Mouse (Mus musculus) CH12.LX (cell line): ENCODE results near the gene Anapc5. TPM values are rescaled to one million over a fixed set of nuclear protein-coding genes. Genes with fewer than 3 reads are reported as not detected.

Source experiments
- DNase-seq: peaks from one replicate; pipeline ENCODE4 v3.0.0-alpha.2; 2013; ENCODE audit errors: extremely low read depth
- H3K27ac ChIP-seq: 2 replicates; pipeline ENCODE4 v1.5.1; 2012; ENCODE audit warnings: low read depth, mild to moderate bottlenecking, control low read depth, moderate library complexity; ENCODE audit not compliant: insufficient read depth
- H3K27me3 ChIP-seq: replicated peaks from 2 replicates; pipeline ENCODE3; 2012; ENCODE audit warnings: inconsistent platforms
- H3K36me3 ChIP-seq, 2 experiments: replicated peaks in 1 of 2; 2 replicates each; pipeline versions ENCODE3 to v1.6.1; 2012; ENCODE audit warnings: inconsistent platforms in 1 of 2, low read length in 1 of 2, mild to moderate bottlenecking in 1 of 2, mixed read lengths in 1 of 2, moderate library complexity in 1 of 2; ENCODE audit not compliant: control insufficient read depth in 1 of 2, insufficient read depth in 1 of 2
- H3K4me1 ChIP-seq, 2 experiments: 2 replicates each; pipeline ENCODE4 v1.6.1; 2012; ENCODE audit warnings: inconsistent platforms in 1 of 2, moderate library complexity in 1 of 2; ENCODE audit not compliant: insufficient read depth in 2 of 2, control insufficient read depth in 1 of 2
- H3K4me2 ChIP-seq: 2 replicates; pipeline ENCODE4 v1.6.1; 2012; ENCODE audit warnings: low read depth, mild to moderate bottlenecking, control low read depth; ENCODE audit not compliant: poor library complexity, insufficient read depth, severe bottlenecking
- H3K4me3 ChIP-seq, 3 experiments: fragments of 150-350 bp in 1 of 3; sonication (generic) in 1 of 3; replicated peaks in 1 of 3; 2 replicates each; pipeline versions ENCODE3 to v1.5.1; 2011 to 2012; ENCODE audit warnings: low read depth in 2 of 3, low read length in 2 of 3, mild to moderate bottlenecking in 2 of 3, moderate library complexity in 2 of 3, control low read depth in 1 of 3, improper control_type of control experiment in 1 of 3, inconsistent platforms in 1 of 3, mixed read lengths in 1 of 3; ENCODE audit not compliant: poor library complexity in 1 of 3
- H3K79me2 ChIP-seq: replicated peaks from 2 replicates; pipeline ENCODE4 v1.6.1; 2012; ENCODE audit warnings: mild to moderate bottlenecking, moderate library complexity; ENCODE audit not compliant: control insufficient read depth, poor library complexity, insufficient read depth, severe bottlenecking; ENCODE audit errors: extremely low read depth
- H3K9ac ChIP-seq: 2 replicates; pipeline ENCODE4 v1.6.1; 2012; ENCODE audit warnings: low read depth, mild to moderate bottlenecking, control low read depth, moderate library complexity; ENCODE audit not compliant: insufficient read depth
- H3K9me3 ChIP-seq: replicated peaks from 2 replicates; pipeline ENCODE3; 2012; ENCODE audit warnings: low read length, inconsistent platforms, mixed read lengths
- BHLHE40 ChIP-seq: IDR thresholded peaks from 2 replicates; pipeline ENCODE4 v1.6.1; 2011; ENCODE audit warnings: mild to moderate bottlenecking, low read depth, low read length, improper control_type of control experiment
- CHD1 ChIP-seq: IDR thresholded peaks from 2 replicates; pipeline ENCODE4 v1.6.1; 2012; ENCODE audit warnings: low read depth, low read length, improper control_type of control experiment, inconsistent platforms
- CTCF ChIP-seq, 2 experiments: IDR thresholded peaks in 1 of 2; conservative IDR thresholded peaks in 1 of 2; 2 replicates each; pipeline ENCODE4 v1.5.1; 2011 to 2012; ENCODE audit warnings: low read depth in 2 of 2, low read length in 2 of 2, improper control_type of control experiment in 1 of 2, inconsistent platforms in 1 of 2, mild to moderate bottlenecking in 1 of 2, moderate library complexity in 1 of 2
- E2F4 ChIP-seq: IDR thresholded peaks from 2 replicates; pipeline ENCODE4 v1.6.1; 2011; ENCODE audit warnings: low read depth, low read length, improper control_type of control experiment; ENCODE audit not compliant: insufficient replicate concordance
- ELF1 ChIP-seq: IDR thresholded peaks from 2 replicates; pipeline ENCODE4 v1.6.1; 2014; ENCODE audit warnings: low read depth, mild to moderate bottlenecking, inconsistent platforms, low read length, improper control_type of control experiment
- ETS1 ChIP-seq: conservative IDR thresholded peaks from 2 replicates; pipeline ENCODE4 v1.6.1; 2012; ENCODE audit warnings: low read depth, mild to moderate bottlenecking, inconsistent platforms, low read length, improper control_type of control experiment, moderate library complexity
- GABPA ChIP-seq: IDR thresholded peaks from 2 replicates; pipeline ENCODE4 v1.6.1; 2012; ENCODE audit warnings: low read depth, low read length, improper control_type of control experiment, inconsistent platforms; ENCODE audit not compliant: insufficient replicate concordance
- HCFC1 ChIP-seq: IDR thresholded peaks from 2 replicates; pipeline ENCODE4 v1.6.1; 2012; ENCODE audit warnings: low read depth, mild to moderate bottlenecking, inconsistent platforms, low read length, improper control_type of control experiment
- IRF4 ChIP-seq: IDR thresholded peaks from 2 replicates; pipeline ENCODE4 v1.6.1; 2014; ENCODE audit warnings: low read depth, mild to moderate bottlenecking, inconsistent platforms, low read length, improper control_type of control experiment
- MEF2A ChIP-seq: IDR thresholded peaks from 2 replicates; pipeline ENCODE4 v1.6.1; 2014; ENCODE audit warnings: low read depth, mild to moderate bottlenecking, inconsistent platforms, low read length, improper control_type of control experiment, borderline replicate concordance
- MYC ChIP-seq: IDR thresholded peaks from 2 replicates; pipeline ENCODE4 v1.6.1; 2011; ENCODE audit warnings: low read depth, mild to moderate bottlenecking, improper control_type of control experiment, low read length
- NELFE ChIP-seq: IDR thresholded peaks from 2 replicates; pipeline ENCODE4 v1.6.1; 2011; ENCODE audit warnings: low read depth, low read length, improper control_type of control experiment
- NRF1 ChIP-seq: IDR thresholded peaks from 2 replicates; pipeline ENCODE4 v1.6.1; 2014; ENCODE audit warnings: low read depth, mild to moderate bottlenecking, inconsistent platforms, low read length, improper control_type of control experiment, moderate library complexity
- SMC3 ChIP-seq: IDR thresholded peaks from 2 replicates; pipeline ENCODE4 v1.6.1; 2011; ENCODE audit warnings: low read depth, low read length, improper control_type of control experiment
- TBP ChIP-seq: conservative IDR thresholded peaks from 2 replicates; pipeline ENCODE4 v1.6.1; 2011; ENCODE audit warnings: low read depth, low read length, improper control_type of control experiment
- UBTF ChIP-seq: IDR thresholded peaks from 2 replicates; pipeline ENCODE4 v1.6.1; 2012; ENCODE audit warnings: low read depth, mild to moderate bottlenecking, inconsistent platforms, low read length, improper control_type of control experiment, moderate library complexity
- USF2 ChIP-seq: conservative IDR thresholded peaks from 2 replicates; pipeline ENCODE4 v1.6.1; 2011; ENCODE audit warnings: low read depth, low read length, improper control_type of control experiment
- ZKSCAN1 ChIP-seq: IDR thresholded peaks from 2 replicates; pipeline ENCODE4 v1.6.1; 2012; ENCODE audit warnings: low read depth, inconsistent platforms, low read length, improper control_type of control experiment, borderline replicate concordance
- dilution Hi-C: fragments of 300-500 bp; cut with MboI; formaldehyde crosslinking; loops from 2 replicates; pipeline ENCODE4 v1.14.3; 2020; ENCODE audit warnings: low sequenced_read_pairs; ENCODE audit not compliant: extremely low pct_unique_long_range_greater_than_20kb, extremely low pct_ligation_motif_present
- in situ Hi-C: fragments of 300-500 bp; cut with MboI; formaldehyde crosslinking; loops from 3 replicates; pipeline ENCODE4 v1.14.3; 2019; ENCODE audit warnings: low sequenced_read_pairs, low pct_ligation_motif_present, low pct_unique_long_range_greater_than_20kb, mixed read lengths
- polyA plus RNA-seq: library from polyadenylated mRNA; unstranded; fragments of >175 nt; gene quantifications from 2 replicates; pipeline ENCODE4 v1.2.1, GENCODE M21; 2012; ENCODE audit warnings: low read depth; ENCODE audit not compliant: insufficient read length
- total RNA-seq, 2 experiments: library from RNA; depleted of rRNA; stranded (reverse); fragments of 300-350 nt in 1 of 2; fragments of >200 nt in 1 of 2; gene quantifications; 2 replicates each; pipeline ENCODE4 v1.2.3; 2012 to 2014

Anapc5 gene
- total and polyA plus RNA-seq, 3 experiments = 247 to 280 (median 252) TPM

GRCm38 (mm10) chr5:122763271-122764031 lies 57.7 kb downstream of the Anapc5 start:
- peaks cover 4 to 46% of the 10 kb centered on the region in 2 experiments for H3K36me3 ChIP-seq
- dilution Hi-C loops = no loop called here
- H3K79me2 ChIP-seq = no peaks in the 10 kb centered on the region
- in situ Hi-C loops = no loop called here
- no peak overlapping the region for H3K4me3 ChIP-seq
- no peaks in the 10 kb centered on the region for H3K9me3 ChIP-seq
- no peaks in the 10 kb centered on the region for H3K27me3 ChIP-seq
- H3K27ac ChIP-seq = no peak overlapping the region
- no peak for DNase-seq
- H3K9ac ChIP-seq = no peak overlapping the region
- no peak overlapping the region for H3K4me2 ChIP-seq
- TF ChIP-seq NELFE (no peak), IRF4 (no peak), TBP (no peak), HCFC1 (no peak), GABPA (no peak), UBTF (no peak), USF2 (no peak), ELF1 (no peak), ZKSCAN1 (no peak), CTCF (conservative IDR thresholded peaks at IDR 0.05 in 1 of 2, IDR thresholded peaks at IDR 0.05 in 1 of 2; ENCODE audit: low read depth in 2 of 2, low read length in 2 of 2) (no peak), E2F4 (no peak), SMC3 (no peak)
- peaks cover 7 to 22% of the 10 kb centered on the region in 2 experiments for H3K4me1 ChIP-seq

GRCm38 (mm10) chr5:122756680-122757079 lies 64.5 kb downstream of the Anapc5 start:
- DNase-seq = no peak
- TF ChIP-seq BHLHE40 (no peak), MEF2A (no peak), HCFC1 (no peak), MYC (no peak), ELF1 (no peak), TBP (no peak), ETS1 (no peak), UBTF (no peak), NRF1 (no peak), IRF4 (no peak), CHD1 (no peak)
- no peaks in the 10 kb centered on the region for H3K9me3 ChIP-seq
- H3K27ac ChIP-seq = no peak overlapping the region
- H3K36me3 ChIP-seq = peaks cover 11 to 63% of the 10 kb centered on the region in 2 experiments
- no peak overlapping the region for H3K9ac ChIP-seq
- H3K4me2 ChIP-seq = no peak overlapping the region
- dilution Hi-C loops = no loop called here
- no peaks in the 10 kb centered on the region for H3K27me3 ChIP-seq
- peaks cover 0 to 11% of the 10 kb centered on the region in 2 experiments; a peak in 2 of 4 replicates for H3K4me1 ChIP-seq
- in situ Hi-C loops = no loop called here
- H3K79me2 ChIP-seq = no peaks in the 10 kb centered on the region
- no peak overlapping the region for H3K4me3 ChIP-seq
